Mouse (Mus musculus) cerebellum, adult 8-10 months (tissue): ENCODE results near the gene Grasp.

ENCODE experiments used
- DNase-seq: peaks from one replicate; pipeline ENCODE4 v3.0.0; 2022

The Grasp gene

DNA sequence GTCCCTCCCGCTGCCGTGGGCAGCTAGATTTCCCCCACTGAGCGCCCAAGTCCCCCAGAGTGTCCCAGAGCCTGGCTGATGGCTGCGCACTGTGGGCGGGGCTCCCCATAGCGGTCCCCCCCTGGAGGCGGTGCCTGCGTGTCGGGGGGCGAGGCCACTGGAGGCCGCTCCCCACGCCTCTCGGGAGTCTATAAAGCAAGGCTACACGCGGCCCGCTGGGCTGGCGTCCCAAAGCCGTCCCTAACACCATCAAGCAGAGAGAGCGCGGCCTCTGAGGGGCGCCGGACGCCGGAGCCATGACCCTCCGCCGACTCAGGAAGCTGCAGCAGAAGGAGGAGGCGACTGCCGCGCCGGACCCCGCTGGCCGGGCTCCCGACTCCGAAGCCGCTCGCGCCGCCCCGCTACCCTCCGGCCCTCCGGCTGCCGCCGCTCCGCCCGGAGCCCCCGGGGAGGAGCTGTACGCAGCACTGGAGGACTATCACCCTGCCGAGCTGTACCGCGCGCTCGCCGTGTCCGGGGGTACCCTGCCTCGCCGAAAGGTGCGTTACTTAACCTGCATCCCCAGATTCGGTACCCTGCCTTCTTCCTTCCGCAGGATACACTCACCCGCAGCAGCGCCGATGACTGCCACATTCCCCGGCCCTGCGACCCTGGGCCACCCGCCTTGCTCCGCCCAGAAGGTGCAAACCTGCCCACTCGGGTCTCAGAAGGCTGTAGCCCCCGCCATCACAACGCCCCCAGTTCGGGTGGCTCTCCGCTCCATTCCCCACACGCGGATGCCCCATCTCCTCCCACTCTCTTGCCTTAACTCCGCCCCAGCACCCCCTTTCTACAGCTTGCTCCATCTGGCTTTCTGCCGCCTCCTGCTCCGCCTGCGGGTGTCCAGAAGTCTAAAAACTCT, at the start of gene Grasp:
TSS of gene Grasp (plus strand) at position 183 of the 901 bp plus-strand sequence.
- peak; percentile 82 for DNase-seq

DNA sequence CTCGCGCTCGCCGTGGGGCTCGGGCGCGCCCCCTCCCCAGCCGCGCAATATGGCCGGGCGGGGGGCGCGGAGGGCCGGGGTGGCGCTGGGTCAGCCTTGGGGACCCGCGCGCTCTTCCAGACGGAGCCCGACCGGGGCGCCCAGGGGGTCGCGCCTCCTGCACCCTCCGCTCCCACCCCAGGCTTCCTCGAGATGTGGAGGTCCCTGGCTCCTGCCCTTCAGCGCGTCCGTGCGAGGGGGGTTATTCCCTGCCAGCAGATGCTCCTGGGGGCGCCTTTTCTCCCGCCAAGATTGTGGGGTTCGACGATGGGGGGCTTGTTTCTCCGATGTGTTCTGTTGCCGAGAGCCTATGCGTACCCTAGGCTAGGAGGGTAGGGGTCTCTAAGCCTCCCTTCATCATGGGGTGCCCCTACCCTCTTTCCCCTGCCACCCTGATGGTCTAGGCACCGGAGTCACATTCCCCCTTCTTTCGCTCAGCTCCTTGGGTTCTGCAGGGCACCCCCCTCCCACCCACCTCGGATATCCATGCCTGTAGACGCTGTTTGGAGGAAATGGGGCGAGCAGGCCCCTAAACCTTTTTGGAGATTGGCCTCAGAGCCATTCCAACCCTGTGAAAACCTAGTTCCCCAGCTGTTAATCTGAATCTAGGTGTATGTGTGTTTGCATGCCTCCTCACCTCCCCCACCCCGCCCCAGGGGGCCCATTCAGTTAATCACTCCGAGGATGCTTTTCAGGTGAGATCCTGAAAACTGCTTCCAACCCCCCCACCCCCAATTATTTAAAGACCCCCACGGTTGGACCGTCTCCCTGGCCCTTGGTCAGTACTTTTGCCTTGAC, 49.5 kb upstream of the Grasp start:
- peak; percentile 58 for DNase-seq

DNA sequence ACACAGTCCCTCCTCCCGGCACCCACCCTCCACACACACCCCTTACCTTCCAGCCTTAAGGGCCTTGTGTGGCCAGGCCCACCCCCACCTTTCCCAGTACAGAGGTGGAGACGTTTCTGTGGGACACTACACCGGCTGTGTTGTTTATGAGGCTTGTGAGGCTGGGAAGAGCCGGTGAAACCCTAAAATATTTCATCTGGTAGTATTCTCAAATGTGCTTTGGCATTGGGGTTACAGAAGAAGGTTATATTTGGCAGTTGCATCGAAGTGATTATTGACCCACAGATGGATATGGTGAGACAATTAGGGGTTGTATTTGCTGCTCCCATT, 48.9 kb upstream of the Grasp start:
- DNase-seq, result no peak

DNA sequence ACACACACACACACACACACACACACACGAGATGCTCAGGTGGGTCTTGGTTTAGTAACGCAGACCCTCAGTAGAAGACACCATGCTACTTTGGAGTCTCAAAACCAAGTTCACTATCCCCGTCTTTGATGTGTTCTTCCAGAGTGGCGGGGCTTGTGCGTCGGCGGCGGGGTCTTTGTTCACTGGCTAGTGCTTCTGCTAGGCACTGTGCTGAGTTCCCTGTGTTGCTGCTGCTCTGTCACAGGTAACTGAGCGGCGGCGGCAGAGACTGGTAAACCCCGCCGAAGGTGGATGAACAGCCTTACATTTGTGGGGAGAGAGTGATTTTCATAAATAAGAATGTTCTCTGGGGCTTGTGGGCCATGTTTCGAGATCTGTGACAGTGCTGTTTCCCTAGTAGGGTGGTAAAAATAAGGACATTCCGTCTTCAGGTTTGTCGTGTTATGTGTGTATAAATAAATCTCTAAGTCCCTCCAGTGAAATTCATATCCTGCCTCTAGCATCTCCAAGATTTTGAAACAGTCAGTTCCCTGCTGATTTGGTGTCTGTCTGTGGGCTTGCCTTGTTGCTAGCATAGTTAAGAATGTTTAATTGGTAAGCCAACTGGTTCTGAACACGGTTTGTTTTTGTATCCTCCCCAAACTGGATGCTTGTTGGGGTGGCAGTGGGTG, 48.2 kb upstream of the Grasp start:
- no peak for DNase-seq

DNA sequence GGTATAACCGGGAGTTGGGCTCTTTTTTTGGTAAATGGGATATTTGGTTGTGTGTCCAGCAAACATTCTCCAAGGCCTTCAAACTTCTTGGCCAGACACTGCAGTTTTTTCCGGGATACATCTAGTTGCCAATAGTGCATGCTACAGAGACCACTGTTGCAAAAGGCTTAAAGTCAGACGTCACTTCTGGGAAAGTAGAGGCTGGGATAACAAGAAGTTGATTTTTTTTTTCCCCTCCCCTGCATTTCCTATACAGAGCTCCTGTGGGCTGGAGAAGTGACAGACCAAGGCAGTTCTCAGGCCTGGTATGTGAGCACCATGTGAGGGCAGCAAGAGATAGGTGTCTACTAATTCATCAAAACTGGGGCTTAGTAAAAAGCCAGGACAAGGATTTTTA, 47.7 kb upstream of the Grasp start:
- no peak for DNase-seq

DNA sequence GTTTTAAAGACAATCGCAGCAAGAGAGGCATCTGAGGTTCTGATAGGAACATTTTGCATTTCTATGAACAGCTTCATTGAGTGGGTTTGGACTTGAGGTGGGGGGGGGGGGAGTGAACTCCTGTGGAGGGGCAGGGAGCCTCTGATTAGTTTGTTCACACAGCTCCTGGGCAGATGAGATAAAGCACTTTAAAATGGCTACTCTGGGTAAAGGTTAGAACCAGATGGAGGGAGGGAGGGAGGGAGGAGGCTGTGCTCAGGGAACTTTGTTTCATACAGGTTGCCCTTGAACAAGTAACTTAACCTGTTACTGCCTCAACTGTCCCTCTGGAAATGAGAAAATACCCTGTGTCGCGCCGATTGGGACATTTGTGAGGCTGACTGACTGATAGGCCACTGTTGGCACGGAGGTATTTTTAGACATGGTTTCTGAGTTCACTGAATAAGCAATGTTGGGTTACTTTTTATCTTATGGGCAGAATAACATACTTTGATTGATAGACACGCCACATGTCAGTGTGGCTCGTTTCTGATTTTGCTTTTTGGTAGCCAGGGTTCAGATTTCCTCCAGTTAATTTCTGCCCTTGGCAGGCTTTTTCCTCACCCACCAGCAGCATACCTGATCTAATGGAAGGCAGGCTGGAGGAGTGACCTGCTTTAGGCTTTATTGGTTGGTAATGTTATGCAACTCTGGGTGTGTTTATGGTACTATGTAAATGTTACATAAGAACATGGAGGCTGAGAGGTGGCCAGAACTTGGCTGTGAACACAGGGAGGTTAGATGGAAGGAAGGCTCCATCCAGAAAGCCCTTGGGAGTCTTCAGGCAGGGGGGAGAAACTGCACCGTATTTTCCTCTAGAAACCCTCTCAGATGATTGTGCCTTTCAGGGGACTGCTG, 46.9 kb upstream of the Grasp start:
- DNase-seq, result no peak

DNA sequence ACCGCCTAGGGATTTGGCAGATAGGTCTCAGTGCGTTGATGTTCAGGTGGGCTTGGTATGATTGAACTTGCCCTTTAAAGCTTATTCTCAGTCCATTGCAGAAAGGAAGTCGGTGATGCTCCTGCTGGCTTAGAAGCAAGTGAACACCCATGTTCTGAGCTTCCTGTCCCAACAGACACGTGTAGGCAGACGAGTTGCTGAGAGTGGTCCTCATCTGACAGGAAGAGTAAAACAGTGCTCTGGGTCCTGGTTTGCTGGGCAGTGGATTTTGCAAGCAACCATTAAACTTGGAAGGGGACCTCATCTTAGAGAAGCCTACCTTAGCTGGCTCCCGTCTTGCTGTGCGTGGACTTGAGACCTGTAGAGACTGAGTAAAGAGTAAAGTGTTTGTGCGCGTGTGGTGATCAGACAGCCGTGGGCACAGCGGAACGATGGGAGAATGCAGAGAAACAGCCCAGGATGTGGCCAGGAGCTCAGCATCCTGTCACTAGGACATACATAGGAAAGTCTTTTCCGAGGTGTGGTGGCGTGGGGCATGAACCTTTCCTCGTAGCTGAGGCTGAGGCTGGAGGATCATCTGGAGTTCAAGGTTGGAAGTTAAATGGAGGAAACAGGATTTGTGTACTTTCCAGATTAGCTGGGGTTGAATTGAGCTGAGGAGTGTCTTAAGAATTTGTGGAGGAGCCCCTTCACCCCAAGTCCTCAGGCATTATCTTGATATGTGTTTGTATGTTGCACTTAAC, 43.5 kb upstream of the Grasp start:
- DNase-seq, result no peak

DNA sequence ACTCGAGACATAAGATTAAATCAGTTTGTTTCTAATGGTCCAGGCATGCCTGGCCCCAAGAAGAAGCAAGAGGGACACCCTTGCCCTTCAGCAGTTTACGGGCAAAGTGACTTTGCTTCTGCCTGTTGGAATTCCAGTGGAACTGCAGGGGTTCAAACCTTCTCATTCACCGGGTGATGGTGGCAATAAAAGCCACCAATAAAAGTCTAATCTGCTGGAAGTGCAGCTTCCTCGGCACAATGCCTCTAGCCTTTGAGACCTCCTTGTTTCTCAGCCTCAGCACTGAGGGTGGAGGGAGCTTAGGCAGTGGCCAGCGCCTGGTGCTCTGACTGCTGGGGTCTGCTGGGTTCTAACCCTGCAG, 42.9 kb upstream of the Grasp start:
- no peak for DNase-seq

DNA sequence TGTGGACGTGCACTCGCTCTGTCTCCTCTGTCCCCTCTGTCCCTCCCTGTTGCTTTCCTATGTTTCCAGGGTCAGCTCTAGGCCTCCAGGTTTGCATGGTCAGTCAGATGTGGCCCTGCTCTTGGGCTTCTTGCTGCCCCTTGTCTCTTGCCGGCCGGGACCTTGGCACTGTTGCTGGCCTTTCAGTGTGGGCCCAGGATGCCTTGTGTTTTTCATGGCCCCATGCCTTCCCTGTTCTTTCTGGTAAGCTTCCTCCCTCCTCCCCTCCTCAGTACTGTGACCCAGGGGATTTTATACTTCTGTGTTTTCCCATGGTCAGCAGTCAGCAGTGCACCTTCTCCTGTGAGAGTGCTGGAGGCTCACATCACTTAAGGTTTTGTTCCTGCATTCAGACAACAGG, 42.5 kb upstream of the Grasp start:
- DNase-seq, result no peak

DNA sequence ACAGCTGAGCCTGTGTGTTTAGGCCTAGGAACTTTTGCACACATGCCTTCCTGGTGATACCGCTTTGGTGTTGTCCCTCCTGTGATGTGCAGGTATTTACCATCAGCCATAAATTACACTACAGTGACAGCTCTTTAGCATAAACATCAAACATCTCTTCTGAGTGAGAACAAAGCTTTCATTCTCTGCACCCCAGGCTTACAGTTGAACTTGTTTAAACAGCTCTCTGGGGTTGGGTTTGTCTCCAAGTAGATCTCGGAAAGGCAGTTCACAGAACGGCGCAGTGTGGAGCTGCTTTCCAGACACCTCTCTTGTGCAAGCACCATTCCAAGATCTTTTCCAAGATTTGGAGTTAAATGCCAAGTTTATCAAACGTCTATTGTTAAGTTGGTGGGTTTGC, 41.3 kb upstream of the Grasp start:
- DNase-seq, result no peak

DNA sequence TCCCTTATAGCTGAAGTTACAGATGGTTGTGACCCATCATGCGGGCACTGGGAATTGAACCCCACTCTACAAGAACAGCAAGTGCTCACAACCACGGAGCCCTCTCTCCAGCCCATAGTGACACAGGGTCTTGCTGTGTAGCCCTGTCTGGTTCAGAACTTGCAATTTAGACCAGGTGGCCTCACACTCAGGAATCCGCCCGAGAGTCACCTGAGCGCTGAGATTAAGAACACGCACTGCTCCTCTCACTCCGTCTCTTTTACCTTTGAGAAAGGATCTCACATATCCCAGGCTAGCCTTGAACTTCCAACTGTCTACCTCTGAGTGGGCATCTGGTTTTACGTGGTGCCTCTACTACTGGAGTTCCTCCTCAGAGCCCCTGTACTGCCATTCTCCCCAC, 39.7 kb upstream of the Grasp start:
- no peak for DNase-seq

DNA sequence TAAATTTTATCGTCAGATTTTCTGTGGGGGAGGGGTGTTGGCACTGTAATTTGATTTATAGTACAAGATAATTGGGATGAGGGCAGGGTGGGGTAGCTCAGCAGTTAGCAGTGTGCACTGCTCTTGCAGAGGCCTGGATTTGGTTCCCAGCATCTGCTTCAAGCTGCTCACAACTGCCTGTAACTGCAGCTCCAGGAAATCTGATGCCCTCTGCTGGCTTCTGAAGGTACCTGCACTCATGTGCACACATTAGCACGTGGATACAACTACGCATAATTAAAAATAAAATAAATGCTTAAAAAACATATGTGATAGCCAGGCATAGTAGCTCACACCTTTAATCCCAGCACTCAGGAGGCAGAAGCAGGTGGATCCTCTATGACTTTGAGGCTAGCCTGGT, 38.4 kb upstream of the Grasp start:
- no peak for DNase-seq

DNA sequence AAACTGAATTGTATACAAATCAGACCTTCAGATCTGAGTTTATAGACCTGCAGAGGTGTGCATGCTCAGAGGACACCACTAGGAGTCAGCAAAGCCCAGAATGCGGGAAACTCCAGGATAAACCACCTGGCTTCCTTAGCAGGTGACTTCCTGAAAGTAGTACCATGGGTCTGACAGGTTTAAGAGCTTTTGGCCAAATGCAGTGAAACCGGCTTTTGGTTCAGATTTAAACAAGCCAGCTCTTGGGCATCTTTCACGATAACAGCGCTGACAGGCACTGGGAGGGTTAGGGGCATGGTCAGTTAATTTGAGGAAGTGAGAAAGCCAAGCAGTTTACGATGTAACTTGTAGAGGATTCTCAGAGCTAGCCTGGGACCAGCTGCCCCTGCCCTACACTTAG, 36.1 kb upstream of the Grasp start:
- DNase-seq, result no peak

DNA sequence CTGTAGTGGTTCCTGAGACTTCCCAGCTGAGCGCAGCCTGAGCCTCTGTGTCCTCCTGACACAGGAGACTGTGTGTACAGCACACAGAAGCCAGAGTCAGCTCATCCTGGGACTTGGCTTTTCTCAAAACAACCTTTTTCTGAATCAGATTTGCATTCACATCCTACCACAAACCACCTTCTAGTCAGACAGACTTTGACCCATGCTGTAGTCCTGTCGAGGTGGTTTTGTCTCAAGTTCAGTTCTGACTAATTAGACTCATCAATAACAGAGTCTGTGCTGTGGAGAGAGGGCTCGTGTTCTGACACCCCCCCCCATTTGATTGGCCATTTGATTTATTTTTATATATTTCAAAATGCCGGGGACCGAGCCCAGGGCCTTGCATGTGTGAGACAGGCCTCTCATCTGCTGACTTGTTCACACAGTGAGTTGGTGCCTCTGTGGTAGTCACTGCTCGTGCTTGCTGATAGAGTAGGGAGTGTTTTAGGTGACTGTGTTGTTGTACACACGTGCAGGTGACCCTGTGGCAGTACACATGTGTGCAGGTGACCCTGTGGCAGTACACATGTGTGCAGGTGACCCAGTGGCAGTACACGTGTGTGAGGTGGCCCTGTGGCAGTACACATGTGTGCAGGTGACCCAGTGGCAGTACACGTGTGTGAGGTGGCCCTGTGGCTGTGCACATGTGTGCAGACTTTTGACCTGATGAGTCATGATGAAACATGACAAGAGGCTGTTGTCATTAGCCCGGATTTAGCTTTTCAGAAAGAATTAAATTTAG, 33.8 kb upstream of the Grasp start:
- DNase-seq, result no peak

DNA sequence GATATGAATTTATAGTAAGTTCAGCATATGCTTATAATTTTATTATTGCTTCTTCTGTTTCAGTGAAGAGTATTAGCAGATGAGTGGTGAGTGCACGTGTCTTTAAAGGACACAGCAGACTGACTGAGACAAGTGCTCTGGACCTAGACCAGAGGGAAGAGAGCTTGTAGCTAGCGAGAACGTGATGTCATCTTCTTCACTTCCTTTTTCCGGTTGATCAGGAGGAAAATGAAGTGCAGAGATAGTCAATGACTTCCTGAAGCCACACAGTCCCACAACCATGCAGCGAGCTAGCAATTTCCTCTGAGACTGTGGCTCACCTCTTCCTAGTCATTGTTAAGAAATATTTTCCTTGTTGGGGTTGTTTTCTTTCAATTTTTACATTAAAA, 33.2 kb upstream of the Grasp start:
- no peak for DNase-seq

DNA sequence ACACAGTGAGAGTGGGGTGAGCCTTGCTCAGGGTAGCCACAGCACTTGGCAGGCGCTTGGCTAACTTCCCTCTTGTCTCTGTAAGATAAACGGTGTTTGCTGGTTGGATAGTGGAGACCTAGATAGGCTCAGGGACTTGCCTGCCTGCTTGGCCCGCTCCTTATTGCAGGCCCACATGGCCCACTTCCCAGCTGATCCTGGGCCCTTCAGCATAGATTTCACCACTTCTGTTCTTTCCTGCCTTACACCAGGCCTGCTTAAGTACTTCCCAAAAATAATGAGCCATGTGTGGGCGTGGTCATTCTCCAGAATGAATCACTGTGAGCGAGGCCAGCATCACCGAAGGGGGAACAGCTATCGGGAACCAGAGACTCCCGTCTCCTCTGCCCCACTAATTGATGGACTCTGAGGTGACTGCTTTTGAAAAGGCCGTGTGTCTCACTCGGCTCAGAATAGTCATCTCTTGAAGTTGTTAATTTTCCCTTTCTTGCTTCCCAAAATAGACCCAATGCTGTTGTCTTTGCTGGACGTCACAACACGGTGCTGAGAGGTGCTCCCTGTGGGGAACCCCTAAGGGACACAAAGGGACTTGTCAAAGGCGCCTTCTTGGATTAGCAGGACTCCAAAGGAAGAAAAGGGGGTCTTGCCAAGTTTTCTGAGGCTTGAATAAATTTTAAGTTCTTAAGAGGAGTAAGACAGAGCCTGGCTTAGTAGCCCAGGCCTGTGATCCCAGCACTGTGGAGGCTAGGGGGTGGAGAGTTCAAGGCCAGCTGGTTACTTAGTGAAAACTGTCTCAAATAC, 32.3 kb upstream of the Grasp start:
- DNase-seq, result no peak

DNA sequence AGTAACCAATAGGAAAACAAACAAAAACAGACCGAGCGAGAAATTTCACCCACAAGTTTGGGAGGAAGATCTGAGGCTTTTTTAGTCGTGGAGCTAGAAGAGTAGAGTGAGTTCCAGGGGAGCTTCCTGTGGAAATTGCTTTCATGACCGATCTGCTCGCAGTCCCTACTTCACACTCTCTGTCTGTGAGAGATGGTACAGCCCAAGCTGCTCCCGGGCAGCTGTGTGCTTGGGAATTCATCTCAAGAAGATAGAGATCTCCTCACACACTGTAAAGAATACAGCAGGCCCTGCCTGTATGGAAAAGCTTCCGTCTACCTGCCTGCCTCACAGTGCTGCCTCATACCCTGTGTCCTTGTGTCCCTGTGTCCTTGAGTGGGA, 31.7 kb upstream of the Grasp start:
- DNase-seq, result no peak

DNA sequence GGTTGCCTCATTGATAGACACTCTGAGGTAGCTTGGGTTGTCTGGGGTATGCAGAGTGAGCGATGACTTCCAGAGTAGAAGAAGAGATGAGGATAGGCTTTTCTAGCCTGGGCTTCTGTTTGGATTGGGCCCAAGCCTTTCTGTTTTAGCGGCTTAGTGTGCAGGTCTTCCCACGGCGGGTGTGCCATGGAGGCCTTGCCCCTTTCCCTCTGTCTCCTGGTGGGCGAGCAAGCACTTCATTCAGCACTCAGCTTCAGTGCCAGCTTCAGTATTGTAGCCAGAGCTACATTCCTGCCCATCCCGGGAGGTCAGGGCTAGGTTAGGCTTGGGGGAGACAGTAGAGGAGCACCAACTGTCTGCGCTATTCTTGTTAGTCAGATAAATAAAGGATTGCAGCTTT, 31.3 kb upstream of the Grasp start:
- DNase-seq, result no peak

DNA sequence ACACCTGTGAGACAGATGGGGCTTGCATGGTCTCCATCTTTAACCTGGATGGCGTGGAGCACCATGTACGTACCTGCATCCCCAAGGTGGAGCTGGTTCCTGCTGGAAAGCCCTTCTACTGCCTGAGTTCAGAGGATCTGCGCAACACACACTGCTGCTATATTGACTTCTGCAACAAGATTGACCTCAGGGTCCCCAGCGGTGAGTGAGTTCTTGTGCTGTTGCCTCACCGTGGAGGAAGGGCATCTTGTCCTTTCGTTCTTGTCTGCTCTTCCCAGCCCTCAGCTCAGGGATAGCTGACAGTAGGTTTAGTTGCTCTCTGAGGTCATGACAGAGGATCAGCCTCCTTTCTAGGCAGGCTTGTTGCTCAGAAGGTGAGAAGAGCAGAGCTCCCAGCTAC, 30.0 kb upstream of the Grasp start:
- no peak for DNase-seq
